Mouse (Mus musculus): ENCODE results near the gene 4930518I15Rik. TPM values are rescaled to one million over a fixed set of nuclear protein-coding genes. Genes with fewer than 3 reads are reported as not detected.

The 4930518I15Rik gene
- 0.94 TPM for polyA plus RNA-seq (2014; fragmentation: Illumina TruSeq; extraction: RNeasy Lipid Tissue Mini Kit (QIAGEN cat#74804))

GRCm38 (mm10) chr2:156857835-156858234, at the start of gene 4930518I15Rik:
Gene 4930518I15Rik (minus strand): TSS chr2:156857946.

GRCm38 (mm10) chr2:156887017-156887416, 29.3 kb upstream of the 4930518I15Rik start, which contains the start of gene Sla2:
Gene Sla2 (minus strand): TSS chr2:156887192.

GRCm38 (mm10) chr2:156862772-156863486, 5.2 kb upstream of the 4930518I15Rik start, which contains the start of gene Rab5if:
Gene Rab5if (plus strand): TSS chr2:156863128.

GRCm38 (mm10) chr2:156839319-156840191, 18.2 kb downstream of the 4930518I15Rik start, which contains the start of gene Tgif2:
Gene Tgif2 (plus strand): TSS chr2:156840007.

Other genes with a start within 250 kb of the 4930518I15Rik start
- 10.4 TPM for gene Dlgap4, start 244.2 kb downstream of the 4930518I15Rik start, polyA plus RNA-seq (2014; fragmentation: Illumina TruSeq; extraction: RNeasy Lipid Tissue Mini Kit (QIAGEN cat#74804))
- gene Myl9, start 82.5 kb downstream of the 4930518I15Rik start, polyA plus RNA-seq (2014; fragmentation: Illumina TruSeq; extraction: RNeasy Lipid Tissue Mini Kit (QIAGEN cat#74804)) = 19.7 TPM
- gene Tgif2, start 17.9 kb downstream of the 4930518I15Rik start, polyA plus RNA-seq (2014; fragmentation: Illumina TruSeq; extraction: RNeasy Lipid Tissue Mini Kit (QIAGEN cat#74804)) = 9.9 TPM
- gene Rab5if, start 5.2 kb upstream of the 4930518I15Rik start, polyA plus RNA-seq (2014; fragmentation: Illumina TruSeq; extraction: RNeasy Lipid Tissue Mini Kit (QIAGEN cat#74804)) = 113 TPM
- gene Sla2, start 29.2 kb upstream of the 4930518I15Rik start, polyA plus RNA-seq (2014; fragmentation: Illumina TruSeq; extraction: RNeasy Lipid Tissue Mini Kit (QIAGEN cat#74804)) = 0.63 TPM
- gene Ndrg3, start 134.1 kb upstream of the 4930518I15Rik start, polyA plus RNA-seq (2014; fragmentation: Illumina TruSeq; extraction: RNeasy Lipid Tissue Mini Kit (QIAGEN cat#74804)) = 45.0 TPM
- gene Dsn1, start 149.2 kb upstream of the 4930518I15Rik start, polyA plus RNA-seq (2014; fragmentation: Illumina TruSeq; extraction: RNeasy Lipid Tissue Mini Kit (QIAGEN cat#74804)) = 30.4 TPM
- gene Soga1, start 221.3 kb upstream of the 4930518I15Rik start, polyA plus RNA-seq (2014; fragmentation: Illumina TruSeq; extraction: RNeasy Lipid Tissue Mini Kit (QIAGEN cat#74804)) = 2.0 TPM
- not detected for gene Tldc2, start 229.1 kb upstream of the 4930518I15Rik start, polyA plus RNA-seq (2014; fragmentation: Illumina TruSeq; extraction: RNeasy Lipid Tissue Mini Kit (QIAGEN cat#74804))

All from ovary, adult 10 weeks (tissue).